Mouse (Mus musculus) c-Kit-positive CD71-negative TER-119-negative erythroid progenitor cells, embryonic 14.5 days (primary cell): ENCODE results near the gene Prkg1.
A peak's percentile ranks its signal among the peaks of the same experiment; 100 is the strongest.

Experiments used
- DNase-seq: peaks from one replicate; pipeline ENCODE4 v3.0.0-alpha.2; 2013; ENCODE audit warnings: low read depth

Prkg1 gene

DNA sequence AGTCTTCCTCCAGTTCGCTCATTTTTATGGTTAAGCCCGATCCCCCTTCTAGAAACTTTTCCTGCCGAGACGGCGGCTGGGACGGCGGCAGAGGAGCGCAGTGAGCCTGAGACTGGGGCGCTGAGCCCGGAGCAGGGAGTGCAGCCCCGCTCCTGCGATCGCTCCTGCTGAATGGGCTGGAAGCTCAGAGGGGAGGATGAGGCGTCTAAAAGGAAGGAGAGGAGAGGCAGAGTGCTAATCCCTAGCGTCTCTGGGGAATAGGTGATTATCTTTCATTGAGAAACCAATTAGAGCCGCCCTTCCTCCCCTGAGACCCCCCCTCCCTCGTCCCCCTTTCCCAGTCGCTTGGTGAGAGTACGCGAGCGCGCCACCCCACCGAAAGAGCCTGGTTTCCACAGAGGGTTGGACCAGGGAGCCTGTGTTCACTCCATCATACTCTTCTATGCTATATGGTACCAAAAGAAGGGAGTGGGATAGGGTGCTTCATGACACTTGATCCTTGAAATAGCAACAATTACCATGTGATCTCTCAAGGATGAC, at the start of gene Prkg1:
Gene Prkg1 (minus strand): TSS at position 233 of the 540 bp plus-strand sequence.
- no peak for DNase-seq

DNA sequence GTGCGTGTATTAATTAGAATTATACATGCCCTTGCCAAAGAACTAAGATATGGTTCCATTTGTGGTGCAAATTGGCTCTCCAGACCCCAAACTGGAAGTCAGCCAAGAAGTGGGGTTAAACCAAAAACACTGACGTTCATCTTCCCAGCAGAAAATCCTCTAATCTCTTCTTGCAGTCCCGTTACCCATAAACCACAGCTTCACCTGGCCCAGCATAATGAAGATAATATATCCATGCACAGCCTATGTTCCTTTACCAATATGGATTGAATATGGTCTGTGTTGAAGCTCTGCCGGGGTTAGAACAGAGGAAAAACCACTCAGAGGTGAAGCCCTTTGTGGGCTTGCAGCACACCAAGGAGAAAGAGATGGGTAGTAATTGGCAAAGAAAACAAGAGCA, 48.3 kb upstream of the Prkg1 start:
- DNase-seq = no peak

DNA sequence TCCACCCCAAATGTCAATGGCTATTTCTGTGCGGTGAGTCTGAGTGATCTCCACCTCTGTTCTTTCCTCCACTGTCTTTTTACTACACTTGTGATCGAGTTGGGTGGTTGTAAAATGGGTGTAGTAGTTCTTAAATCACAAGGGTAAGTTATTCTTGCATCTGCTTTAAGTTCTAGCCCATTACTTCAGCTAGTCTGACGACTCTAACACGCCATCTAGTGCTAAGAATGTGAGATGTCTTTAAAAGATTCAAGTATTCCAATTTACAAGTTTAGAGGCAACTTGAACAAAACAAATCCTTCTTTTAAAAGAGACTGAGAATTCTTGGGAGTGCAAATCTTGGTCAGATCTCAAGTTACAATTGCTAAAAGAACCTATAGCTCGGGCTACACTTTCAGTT, 46.5 kb upstream of the Prkg1 start:
- DNase-seq = peak; percentile 12

DNA sequence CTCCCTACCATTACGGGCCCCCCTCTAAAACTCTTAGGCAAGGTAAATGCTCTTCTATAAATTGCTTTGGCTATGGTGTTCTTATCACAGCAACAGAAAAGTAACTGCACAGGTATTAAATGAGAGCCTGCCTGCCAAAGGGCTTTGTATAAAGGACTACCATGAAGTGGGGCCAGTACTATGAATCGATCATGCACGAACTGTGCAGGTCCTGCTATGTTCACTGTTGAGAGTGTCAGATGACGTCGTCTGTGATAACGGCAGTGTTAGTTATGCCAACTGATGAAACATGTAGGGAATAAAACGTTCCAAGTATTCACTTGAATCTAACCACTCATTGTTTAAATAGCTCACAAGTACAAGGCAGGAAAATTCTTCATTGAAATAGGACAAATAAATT, 40.6 kb upstream of the Prkg1 start:
- DNase-seq = no peak

DNA sequence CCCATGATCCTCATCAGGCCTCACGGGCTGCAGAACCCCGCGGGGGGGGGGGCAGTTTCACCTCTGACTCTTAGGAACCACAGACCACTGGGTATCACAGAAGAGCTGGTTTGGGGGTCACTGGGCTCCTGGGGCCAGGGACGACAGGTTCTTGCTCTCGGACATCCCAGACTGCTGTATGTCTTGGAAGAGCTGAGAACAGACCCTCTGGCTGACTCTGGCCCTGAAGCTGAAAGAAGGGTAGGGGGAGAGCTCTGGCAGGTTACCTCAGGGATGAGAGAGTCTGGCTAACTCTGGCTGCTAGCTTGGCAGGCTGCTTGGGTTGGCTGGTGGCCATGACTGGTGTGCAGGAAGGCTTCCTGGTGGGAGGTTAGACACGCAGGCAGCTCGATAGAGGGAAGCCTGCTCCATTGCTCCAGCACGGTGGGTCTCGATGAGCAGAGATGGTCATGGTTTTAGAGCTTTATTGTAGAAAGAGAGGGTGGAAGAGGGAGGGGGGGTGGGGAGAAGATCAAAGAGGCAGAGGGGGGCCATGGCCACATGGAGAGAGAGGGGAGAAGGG, 30.7 kb upstream of the Prkg1 start:
- DNase-seq = no peak

DNA sequence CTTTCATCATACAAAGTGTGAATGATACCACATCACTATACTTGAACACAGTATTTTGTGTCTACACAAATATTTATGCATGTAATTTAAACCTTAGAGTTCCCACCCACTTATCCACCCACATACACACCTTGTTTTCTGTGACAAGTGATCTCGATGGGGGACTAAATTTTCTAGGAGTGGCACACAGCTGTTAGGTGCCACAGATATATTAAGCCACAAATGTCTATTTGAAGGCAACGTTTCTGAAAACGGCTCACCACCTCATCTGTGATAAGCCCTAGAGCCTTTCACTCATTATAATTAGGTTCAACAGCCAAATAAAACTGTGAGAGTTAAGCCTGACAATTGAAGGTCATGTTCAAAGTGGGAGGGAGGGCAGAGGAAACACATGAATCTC, 26.9 kb upstream of the Prkg1 start:
- DNase-seq = no peak

DNA sequence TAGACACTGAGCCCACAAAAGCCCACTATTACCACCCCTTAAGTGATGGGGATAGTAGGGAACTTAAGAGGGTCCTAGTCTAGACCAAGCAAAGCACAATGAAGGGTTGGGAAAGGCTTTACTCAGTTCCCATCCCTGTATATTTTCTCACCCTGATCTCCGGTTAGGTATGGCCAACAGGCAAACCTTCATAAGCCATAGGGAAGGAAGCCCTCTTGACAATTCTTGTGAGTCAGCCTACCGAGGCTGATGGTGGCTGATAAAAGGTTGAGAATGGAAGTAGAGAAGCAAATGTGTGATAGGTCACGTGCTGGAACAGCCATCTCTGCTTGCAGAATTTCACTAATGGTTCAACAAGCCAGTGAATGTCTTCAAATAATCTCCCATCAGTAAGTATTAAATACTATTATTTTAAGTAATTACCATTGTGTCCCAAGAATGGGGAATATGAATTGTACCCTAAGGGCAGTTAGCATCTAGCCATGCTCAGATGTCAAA, 16.7 kb upstream of the Prkg1 start:
- no peak for DNase-seq

DNA sequence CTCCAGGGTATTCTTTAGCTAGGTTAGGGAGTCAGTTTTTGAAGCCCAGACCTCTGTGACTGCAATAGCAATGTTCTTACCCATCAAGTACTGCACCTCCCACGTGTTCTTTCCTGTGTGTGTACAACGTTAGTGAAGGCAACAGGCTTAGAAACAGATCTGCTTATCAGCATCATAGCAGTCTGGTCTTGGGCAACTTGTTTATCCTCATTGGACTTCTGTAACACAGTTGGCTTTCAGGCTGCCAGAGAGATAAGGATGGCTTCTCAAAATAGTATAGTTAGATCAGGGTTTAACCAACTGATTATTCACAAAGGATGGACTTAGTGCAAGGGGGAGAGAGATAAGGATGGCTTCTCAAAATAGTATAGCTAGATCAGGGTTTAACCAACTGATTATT, 16.2 kb upstream of the Prkg1 start:
- no peak for DNase-seq

DNA sequence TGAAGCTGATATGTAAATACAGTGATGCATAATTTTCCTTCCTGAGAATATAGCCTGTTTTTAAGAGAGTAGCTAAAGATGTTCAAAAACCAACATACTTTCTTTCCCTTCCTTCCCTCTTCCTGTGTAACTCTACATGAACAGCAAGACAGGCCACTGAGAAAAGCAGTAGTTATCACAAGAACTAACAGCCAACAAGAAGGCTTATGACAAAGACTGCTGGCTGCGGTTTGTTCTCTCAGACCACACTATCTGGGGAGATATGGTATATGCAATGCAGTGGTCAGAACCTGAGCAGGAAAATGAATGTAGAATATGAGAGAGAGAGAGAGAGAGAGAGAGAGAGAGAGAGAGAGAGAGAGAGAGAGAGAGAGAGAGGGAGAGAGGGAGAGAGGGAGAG, 15.4 kb upstream of the Prkg1 start:
- DNase-seq = no peak

DNA sequence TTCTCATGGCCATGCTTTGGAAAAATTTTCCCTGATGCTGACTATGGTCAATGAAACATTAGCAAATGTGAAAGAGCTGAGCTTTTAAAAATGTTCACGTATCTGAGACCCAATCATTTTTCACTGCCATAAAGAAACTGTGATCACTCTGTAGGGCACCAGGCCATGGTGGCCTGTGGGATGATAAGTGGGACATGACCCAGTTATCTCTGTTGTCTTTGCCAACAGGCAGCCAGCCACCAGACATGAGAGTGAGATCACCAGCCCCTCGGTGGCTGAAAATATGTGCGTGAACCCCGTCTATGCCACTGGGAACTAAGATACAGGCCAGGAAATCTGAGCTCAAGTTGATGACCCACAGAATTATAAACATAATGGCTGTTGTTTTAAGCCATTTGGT, 14.2 kb upstream of the Prkg1 start:
- no peak for DNase-seq

DNA sequence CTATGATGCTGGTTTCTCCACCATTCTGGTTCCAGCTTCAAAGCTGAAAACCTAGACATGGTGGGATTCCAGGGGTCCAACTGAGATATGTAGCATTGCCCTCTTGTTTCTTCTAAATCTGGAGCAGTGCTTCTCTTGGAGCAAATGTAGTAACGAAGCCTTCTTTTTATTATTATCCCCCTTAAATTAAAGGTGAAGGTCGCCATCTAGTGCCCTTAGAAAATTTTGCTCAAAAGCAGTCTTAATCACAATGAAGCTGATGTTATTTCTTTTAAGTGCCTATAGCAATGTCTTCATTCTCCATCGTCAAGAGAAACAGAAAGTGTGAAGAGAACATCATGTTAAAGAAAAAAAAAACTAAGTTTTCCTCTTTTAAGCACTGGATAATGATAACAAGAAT, 2.2 kb upstream of the Prkg1 start:
- DNase-seq = no peak

DNA sequence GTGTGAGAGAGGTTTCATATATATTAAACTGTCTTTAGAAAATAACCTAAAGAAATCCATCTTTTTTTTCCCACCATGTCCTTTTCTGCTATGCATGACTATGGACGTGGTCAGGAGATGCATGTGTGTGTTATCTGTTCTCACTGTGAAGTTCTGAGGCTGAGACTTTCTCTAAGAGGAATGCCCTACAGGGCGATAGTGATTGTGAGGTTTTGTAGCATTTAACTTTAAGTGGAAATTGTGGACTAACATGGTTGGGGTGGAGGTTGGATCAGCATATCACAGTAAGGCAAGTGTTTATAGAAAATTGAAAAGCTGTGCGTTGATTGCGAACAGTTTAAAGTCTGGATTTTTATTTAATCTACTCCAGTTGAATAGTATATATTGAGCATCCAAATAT, 618 bp upstream of the Prkg1 start:
- no peak for DNase-seq

DNA sequence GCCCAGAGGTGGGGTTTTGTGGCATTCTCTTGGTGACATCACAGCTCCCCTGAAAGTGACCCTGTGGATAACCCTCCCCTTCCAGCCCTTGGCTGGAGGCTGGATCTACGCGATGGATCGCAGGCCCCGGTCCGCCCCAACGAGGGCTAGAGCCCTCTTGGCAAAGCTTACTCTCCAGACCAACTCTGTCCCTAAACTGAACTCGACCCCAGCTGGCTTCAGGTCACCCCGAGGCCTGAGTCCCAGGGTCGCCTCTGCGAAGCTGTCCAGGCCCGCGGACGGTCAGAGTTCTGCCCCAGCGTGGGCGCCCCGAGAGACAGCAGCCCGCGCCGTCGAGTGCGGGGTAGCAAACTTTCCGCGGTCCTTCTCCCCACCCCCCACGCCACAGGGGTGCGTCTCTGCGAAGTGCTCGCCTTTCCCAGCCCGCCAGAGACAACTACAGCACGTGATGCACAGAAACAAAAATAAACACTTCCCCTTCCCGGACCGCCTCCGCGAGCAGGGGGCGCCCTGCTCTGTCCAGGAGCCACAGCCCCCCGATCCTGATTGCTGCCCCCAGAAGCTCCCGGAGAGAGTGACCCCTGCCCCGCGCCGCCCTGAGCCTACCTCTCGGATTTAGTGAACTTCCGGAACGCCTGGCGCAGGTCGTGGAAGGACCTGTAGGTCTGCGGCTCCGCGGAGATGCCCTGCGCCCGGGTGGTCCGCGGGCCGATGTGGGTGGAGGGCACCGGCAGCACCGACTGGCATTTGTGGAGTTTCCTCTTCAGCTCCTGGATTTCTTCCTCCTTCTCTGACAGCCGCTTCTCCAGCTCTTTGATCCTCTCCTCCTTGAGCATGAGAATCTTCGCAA, 657 bp downstream of the Prkg1 start:
- DNase-seq = no peak

DNA sequence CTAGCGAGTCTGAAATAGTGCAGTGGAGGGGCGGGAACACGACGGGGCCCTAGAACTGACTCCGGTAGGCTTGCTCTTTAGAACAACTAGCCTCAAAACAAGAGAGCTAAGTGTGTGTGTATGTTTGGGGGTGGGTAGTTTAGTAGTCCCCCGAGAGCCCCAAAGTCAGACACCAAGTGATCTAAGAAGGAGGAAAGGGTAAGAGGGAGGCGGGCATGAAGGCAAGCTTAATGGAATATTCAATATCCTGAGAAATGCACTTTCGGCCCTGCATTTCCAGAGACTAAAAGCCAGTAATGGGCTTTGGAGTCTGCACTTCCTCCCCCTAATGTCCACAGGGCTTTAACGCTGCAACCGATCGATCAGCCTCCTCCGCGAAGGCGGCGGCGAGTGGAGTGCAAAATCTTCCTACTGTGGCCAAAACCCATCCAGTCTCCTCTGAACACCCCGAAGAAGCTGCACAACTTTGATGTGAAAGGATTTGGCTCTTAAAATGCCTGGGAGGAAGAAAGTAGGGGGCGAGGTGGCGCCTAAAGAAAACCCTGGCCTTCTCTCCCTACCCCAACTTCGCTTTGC, 1.5 kb downstream of the Prkg1 start:
- DNase-seq = no peak

DNA sequence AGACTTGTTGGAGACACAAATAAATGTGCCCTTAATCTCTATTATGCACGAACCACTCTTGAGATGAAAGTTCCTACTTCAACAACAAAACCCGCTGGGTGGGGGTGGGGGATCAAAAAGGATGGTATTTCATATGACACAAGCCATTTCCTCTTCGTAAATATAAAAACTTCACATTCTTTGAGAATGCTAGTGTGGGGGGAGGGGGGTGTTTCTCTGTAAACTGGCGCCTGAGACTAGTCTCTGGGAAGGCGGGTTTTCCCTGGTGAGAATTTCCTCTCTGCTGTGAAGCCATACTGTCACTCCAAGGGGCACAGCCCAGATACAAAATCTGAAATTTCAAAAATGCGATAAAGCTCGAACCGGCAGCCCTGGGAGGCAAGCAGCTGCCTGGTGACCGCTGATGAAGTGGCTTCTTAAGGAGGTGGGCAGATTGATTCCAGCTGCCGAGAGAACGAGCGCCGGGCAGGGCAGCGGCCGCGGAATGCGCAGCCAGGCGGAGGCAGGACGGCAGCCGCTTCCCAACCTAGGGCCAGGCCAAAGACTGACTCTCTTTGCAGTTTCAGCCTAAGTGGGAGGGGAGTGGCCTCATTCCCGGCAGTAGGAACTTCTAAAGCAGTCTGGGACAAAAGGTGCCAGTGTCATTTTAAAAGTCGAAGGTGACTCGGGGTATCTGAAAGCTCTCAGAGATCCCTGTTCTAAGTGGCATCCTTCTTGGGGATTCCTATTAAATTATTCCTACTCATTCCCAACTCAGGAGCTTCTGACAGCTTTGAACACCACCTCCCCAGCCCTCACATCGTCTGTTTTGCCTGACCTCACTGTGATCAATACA, 2.2 kb downstream of the Prkg1 start:
- no peak for DNase-seq

DNA sequence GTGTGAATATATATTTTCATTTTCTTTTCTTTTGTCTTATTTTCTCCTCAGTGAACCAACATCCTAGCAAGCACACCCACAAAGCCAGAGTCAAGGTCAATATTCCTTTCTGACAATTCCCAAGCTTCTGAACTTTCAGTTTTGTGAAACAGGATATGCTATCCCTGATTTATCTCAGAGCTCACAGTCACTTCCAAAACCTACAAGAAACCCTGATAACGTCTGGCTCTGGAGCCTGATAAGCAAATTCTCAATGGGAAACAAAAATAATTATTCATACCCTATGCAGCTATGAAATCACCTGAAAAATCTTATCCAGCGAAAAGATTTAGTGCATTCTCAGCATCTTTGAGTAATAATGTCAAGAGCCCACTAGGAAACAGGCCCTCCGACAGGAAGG, 5.0 kb downstream of the Prkg1 start:
- no peak for DNase-seq

DNA sequence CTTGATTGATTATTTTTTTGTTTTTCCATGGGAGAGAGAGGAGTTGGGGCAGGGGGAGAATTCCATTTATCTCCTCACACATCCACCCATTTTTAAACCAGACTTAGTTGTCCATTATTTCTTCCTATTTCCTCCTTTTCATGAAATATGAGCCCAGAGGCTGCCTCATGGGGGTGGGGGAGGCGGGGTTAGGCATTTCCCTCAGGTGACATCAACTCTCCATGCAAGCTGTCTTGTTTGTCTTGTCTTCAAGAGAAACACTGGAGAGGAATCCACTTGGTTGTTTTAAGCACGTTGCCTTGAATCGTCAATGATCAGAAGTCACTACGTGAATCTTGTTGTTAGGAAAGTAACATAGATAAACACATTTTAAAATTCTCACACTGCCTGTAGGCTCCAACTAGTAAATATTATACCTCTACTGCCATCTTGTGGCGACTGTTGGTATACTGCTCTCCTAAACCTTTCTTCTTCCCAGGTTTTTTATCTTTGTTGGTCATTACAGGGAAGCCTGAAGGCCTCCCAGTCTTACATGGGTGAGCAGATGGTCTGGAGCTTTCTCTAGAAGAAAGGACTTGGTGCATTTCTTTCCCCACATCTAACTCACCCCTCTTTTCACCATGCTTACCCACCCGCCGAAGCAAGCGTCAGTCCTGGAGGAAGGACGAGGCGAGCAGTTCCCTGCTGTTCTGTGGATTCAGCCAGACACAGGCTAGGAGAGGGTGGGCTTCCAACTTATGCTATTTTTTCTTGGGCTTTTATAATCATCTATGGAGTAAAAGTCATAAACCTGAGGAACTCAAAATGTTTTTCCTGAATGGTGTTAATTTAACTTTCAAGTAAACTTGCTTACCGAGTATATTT, 8.7 kb downstream of the Prkg1 start:
- peak; percentile 53 for DNase-seq

DNA sequence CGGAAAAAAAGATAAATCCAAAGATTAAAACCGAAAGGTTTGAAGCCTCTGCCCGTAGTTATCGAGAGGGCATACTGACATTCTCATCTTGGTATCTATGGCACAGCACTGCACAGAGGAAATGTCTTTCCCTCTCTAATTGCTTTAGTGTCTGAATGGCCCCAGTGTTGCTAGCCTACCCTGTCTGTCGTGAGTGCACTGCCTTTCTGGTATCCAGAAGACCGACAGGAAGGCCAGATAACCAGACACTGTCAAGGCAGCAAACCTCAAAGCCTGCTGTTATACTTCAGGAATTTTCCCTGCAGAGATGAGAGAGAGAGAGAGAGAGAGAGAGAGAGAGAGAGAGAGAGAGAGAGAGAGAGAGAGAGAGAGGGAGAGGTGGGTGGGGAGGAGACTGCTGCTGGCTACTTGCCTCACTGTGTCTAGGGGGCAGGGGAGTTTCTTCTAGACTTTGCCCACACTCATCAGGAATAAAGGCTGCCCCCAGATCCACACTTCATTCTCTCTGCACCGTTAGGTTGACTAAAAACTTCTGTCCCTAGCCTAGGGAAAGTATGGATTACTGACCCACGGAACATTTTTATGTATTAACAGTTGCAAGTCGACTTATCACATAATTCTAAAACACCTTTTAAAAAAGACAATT, 10.1 kb downstream of the Prkg1 start:
- no peak for DNase-seq

DNA sequence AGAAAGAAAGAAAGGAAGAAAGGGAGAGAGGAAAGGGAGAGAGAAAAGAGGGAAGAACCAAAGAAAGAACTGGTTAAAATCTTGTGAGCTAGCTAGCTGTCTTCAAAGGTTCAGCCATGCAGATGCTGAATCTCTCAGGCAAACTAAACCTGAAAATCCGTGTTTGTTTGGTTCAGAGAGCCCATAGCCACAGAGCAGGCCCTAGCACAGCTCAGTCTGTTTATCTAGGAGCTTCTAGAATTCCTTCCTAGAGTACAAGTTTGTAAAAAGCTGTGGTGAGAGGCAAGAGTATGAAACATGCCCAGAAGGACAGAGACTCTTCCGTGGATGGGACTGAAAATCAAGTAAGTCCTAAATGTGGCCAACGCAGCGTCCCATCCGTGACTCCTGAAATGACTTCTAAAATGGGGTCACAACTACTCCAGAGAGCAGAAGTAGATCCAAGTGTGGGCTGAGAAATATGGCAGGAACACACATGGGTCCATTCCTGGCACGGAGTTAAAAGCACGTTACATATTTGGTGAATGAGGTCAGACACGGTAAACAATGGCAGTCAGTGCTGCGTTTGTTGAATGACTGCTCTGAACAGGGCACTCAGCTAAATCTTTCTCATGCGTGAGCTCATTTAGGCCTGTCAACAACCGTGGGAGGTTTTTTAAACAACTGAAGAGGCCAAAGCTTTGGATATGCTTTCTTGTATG, 13.7 kb downstream of the Prkg1 start:
- DNase-seq = no peak

DNA sequence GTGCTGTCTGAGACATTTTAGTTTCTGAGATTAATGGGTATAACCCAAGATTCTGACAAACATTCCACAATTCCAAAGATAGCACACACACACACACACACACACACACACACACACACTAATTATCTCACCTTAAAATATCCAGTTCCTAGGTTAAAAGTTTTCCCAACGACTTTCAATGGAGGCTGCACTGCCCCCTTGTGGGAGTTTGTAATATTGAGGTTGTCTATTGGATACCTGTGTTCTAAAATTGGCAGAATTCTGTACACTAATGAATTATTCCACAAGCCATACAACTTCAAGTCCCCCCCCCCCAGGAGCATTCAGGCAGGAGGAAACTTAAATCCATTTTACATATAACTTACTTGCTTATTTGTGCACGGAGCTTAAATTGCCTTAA, 18.2 kb downstream of the Prkg1 start:
- DNase-seq = peak; percentile 40
